Mouse (Mus musculus): ENCODE results near the gene Bpifa5.
"Not testable (repeated sequence)": the region's sequence is repeated elsewhere in the genome, so short reads cannot be mapped to it uniquely, and the experiment has no call there.

Gene Bpifa5

GRCm38 (mm10) chr2:154162307-154162706 lies at the start of gene Bpifa5:
Gene Bpifa5 (plus strand): TSS chr2:154162607.
- DNase-seq (ENCODE audit: low spot score), result no peak

GRCm38 (mm10) chr2:154117381-154117780 lies 45.0 kb upstream of the Bpifa5 start:
- no peak for DNase-seq (ENCODE audit: low spot score)

GRCm38 (mm10) chr2:154130120-154130519 lies 32.3 kb upstream of the Bpifa5 start, which contains the start of gene Bpifa3:
Gene Bpifa3 (plus strand): TSS chr2:154130336.
- no peak for DNase-seq (ENCODE audit: low spot score)

GRCm38 (mm10) chr2:154142580-154142979 lies 19.8 kb upstream of the Bpifa5 start, which contains the start of gene Bpifa1:
Gene Bpifa1 (plus strand): TSS chr2:154142880.
- DNase-seq (ENCODE audit: low spot score), result no peak

GRCm38 (mm10) chr2:154143735-154144134 lies 18.7 kb upstream of the Bpifa5 start:
- DNase-seq (ENCODE audit: low spot score), result no peak

- no peak for DNase-seq (ENCODE audit: low spot score)
Measured at GRCm38 (mm10) chr2:154147496-154147895, 14.9 kb upstream of the Bpifa5 start.

- no peak for DNase-seq (ENCODE audit: low spot score)
Measured at GRCm38 (mm10) chr2:154158433-154158832, 4.0 kb upstream of the Bpifa5 start.

GRCm38 (mm10) chr2:154163306-154163705 lies 899 bp downstream of the Bpifa5 start:
- DNase-seq (ENCODE audit: low spot score), result no peak

- no peak for DNase-seq (ENCODE audit: low spot score)
Measured at GRCm38 (mm10) chr2:154169172-154169571, 6.8 kb downstream of the Bpifa5 start.

GRCm38 (mm10) chr2:154171621-154172020 lies 9.2 kb downstream of the Bpifa5 start:
- DNase-seq (ENCODE audit: low spot score), result no peak

GRCm38 (mm10) chr2:154173313-154173712 lies 10.9 kb downstream of the Bpifa5 start:
- DNase-seq (ENCODE audit: low spot score), result no peak

GRCm38 (mm10) chr2:154181900-154182299 lies 19.5 kb downstream of the Bpifa5 start:
- not testable (repeated sequence) for DNase-seq (ENCODE audit: low spot score)

- DNase-seq (ENCODE audit: low spot score), result not testable (repeated sequence)
Measured at GRCm38 (mm10) chr2:154183061-154183460, 20.7 kb downstream of the Bpifa5 start.

- DNase-seq (ENCODE audit: low spot score), result no peak
Measured at GRCm38 (mm10) chr2:154185319-154185718, 22.9 kb downstream of the Bpifa5 start.

GRCm38 (mm10) chr2:154185748-154186147 lies 23.3 kb downstream of the Bpifa5 start:
- no peak for DNase-seq (ENCODE audit: low spot score)

GRCm38 (mm10) chr2:154187468-154187867 lies 25.1 kb downstream of the Bpifa5 start:
- DNase-seq (ENCODE audit: low spot score), result no peak

- DNase-seq (ENCODE audit: low spot score), result no peak
Measured at GRCm38 (mm10) chr2:154189877-154190434, 27.5 kb downstream of the Bpifa5 start.

- no peak for DNase-seq (ENCODE audit: low spot score)
Measured at GRCm38 (mm10) chr2:154190546-154191258, 28.3 kb downstream of the Bpifa5 start, which contains the start of gene Bpifb1. Gene Bpifb1 (plus strand): TSS chr2:154190818.

- no peak for DNase-seq (ENCODE audit: low spot score)
Measured at GRCm38 (mm10) chr2:154192141-154192540, 29.7 kb downstream of the Bpifa5 start.

- DNase-seq (ENCODE audit: low spot score), result no peak
Measured at GRCm38 (mm10) chr2:154193071-154193470, 30.7 kb downstream of the Bpifa5 start.

GRCm38 (mm10) chr2:154193994-154194504 lies 31.6 kb downstream of the Bpifa5 start:
- no peak for DNase-seq (ENCODE audit: low spot score)

GRCm38 (mm10) chr2:154197036-154197435 lies 34.6 kb downstream of the Bpifa5 start:
- no peak for DNase-seq (ENCODE audit: low spot score)

GRCm38 (mm10) chr2:154204630-154205029 lies 42.2 kb downstream of the Bpifa5 start:
- no peak for DNase-seq (ENCODE audit: low spot score)
